Mouse (Mus musculus): ENCODE results near the gene Serinc5. TPM values are rescaled to one million over a fixed set of nuclear protein-coding genes. Genes with fewer than 3 reads are reported as not detected.

Gene Serinc5
- polyA plus RNA-seq, 1 experiment from 2014 or later: 14.7 TPM

DNA sequence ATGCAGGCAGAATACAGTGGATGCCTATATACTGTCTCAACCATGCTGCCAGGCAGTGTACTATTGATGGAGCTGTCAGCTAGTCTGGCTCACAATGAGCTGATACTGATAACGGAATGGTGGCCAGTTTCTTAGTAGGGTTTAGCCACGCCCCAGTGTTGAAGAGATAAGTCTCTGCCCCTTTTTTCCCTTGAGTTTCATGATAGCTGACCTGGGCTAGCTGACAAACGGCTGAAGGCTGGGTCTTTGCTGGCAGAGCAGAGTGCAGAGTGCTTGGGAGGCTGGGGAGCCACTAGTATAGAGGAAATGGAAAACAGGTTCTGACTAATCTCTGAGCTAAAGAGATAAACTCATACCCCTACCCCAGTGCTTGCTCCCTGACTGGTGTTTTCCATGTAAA lies 18.6 kb downstream of the Serinc5 start:
- H3K4me3 ChIP-seq: no peak overlapping the region
- no peaks in the 10 kb centered on the region for H3K27me3 ChIP-seq (ENCODE audit: insufficient read depth, poor library complexity, severe bottlenecking)
- WGBS: 13% methylated on average over 3 of the region's 3 CpGs
- H3K4me1 ChIP-seq: peaks cover 35% of the 10 kb centered on the region
- H3K9me3 ChIP-seq: no peaks in the 10 kb centered on the region; the same call in 1 of the 2 replicates
- peaks cover 31% of the 10 kb centered on the region for H3K36me3 ChIP-seq
- peak overlapping the region; percentile 29; the same call in 1 of the 2 replicates for H3K27ac ChIP-seq
- peak; percentile 90 for DNase-seq (ENCODE audit: low spot score)

DNA sequence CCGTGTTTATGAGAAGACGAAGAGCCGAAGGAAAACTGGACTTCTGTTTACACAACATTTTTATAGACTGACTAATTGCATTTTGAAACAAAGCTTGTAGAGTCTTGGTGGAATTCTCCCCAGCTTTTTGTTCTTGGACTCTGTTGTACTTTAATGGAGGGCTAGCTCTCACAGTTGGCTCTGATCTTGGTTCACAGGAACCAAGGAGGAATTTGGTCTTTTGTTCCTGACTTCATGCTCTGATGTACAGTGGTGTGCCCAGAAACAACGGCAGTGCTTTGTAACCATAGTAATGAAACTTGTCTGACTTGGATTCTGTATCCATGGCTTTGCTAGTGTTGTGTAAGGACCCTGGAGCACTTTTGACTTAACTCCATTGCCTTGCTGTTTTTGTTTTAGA lies 20.6 kb downstream of the Serinc5 start:
- Histone ChIP-seq H3K27ac (no peak overlapping the region), H3K9me3 (no peaks in the 10 kb centered on the region; the same call in 1 of the 2 replicates), H3K36me3 (peaks cover 20% of the 10 kb centered on the region), H3K27me3 (ENCODE audit: insufficient read depth, poor library complexity, severe bottlenecking) (no peaks in the 10 kb centered on the region), H3K4me1 (peaks cover 49% of the 10 kb centered on the region), H3K4me3 (no peak overlapping the region)
- DNase-seq (ENCODE audit: low spot score): no peak
- WGBS: 85% methylated on average over 4 of the region's 4 CpGs

DNA sequence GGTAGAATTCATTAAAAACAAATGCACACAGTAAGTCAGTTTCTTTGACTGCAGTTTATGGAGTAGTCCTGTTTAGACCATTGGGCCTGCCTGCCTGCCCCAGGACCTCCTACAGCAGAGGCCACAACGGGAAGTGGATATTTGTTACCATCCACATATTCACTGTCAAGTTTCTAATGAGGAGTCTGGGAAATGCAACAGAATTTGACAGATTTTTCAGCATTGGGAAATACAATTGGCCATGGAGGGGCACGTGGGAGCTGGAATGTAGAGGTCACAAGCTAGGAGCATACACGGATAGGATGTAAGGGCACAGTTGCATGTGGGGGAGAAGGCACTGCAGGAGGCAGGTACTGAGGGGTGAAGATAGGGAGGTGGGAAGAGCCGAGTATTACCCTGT lies 21.7 kb downstream of the Serinc5 start:
- Histone ChIP-seq H3K4me1 (peaks cover 59% of the 10 kb centered on the region), H3K27ac (0 out of 2 replicates have a peak overlapping the region, but pooled peaks have one; percentile 24), H3K27me3 (ENCODE audit: insufficient read depth, poor library complexity, severe bottlenecking) (no peaks in the 10 kb centered on the region), H3K9me3 (no peaks in the 10 kb centered on the region; the same call in 1 of the 2 replicates), H3K4me3 (no peak overlapping the region), H3K36me3 (0 out of 2 replicates have a peak, but pooled peaks cover 13% of the 10 kb centered on the region)
- 51% methylated on average over 4 of the region's 4 CpGs for WGBS
- DNase-seq (ENCODE audit: low spot score): no peak

DNA sequence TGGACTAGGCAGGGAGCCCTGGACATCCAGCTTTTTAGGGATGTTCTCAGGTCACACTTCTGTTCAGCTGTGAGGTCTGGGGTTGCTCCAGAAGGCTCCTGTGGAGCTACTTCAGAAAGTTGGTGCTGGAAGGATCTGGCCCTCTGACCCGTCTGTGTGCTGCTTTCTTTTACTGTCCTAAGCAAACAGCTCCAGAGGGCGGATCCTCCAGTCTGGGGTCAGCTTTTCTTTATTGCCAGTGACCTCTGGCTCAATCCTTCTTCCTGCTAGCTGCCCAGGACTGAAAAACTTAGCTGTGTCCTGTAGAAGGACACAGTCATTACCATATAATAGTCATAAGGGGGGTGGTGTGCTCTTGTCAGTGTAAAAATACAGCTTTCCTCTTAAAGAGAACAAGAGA lies 24.1 kb downstream of the Serinc5 start:
- Histone ChIP-seq H3K27me3 (ENCODE audit: insufficient read depth, poor library complexity, severe bottlenecking) (no peaks in the 10 kb centered on the region), H3K36me3 (0 out of 2 replicates have a peak, but pooled peaks cover 3% of the 10 kb centered on the region), H3K9me3 (no peaks in the 10 kb centered on the region; the same call in 1 of the 2 replicates), H3K4me3 (no peak overlapping the region), H3K4me1 (peaks cover 53% of the 10 kb centered on the region), H3K27ac (no peak overlapping the region)
- WGBS: 48% methylated on average over 2 of the region's 2 CpGs
- no peak for DNase-seq (ENCODE audit: low spot score)

DNA sequence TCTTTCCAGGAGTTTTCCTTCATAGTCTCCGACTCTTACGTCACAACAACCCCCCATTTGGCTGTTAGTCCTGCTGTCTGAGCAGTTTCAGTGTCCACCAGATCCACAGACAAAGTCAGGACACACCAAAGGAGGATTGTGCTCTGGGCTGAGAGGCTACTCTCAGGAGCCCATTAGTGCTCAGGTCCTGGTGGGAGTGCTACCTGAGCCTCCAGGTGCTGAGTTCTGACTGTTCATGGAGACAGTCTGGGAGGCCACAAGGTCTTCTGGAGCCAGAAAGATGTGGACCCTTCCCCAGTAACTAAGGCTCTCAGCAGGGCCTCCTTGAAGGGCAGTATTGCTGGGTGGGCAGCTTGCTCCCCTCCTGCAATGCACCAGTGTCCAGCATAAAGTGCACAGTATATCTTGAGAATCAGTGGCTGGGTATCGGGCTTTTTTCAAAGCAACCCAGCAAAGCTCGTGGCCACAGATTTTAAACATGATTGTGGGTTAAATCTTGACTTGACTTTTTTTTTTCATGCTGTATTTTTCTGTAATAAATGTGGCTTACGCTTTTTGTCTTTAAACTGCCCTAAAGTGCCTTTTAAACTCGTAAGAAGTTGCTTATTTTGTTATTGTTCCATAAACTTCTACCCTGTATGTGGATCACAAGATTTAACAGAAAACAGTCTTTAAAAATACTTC lies 25.5 kb downstream of the Serinc5 start:
- Histone ChIP-seq H3K27ac (peak overlapping the region; percentile 59), H3K4me1 (peaks cover 49% of the 10 kb centered on the region), H3K4me3 (no peak overlapping the region), H3K9me3 (no peaks in the 10 kb centered on the region), H3K36me3 (no peaks in the 10 kb centered on the region), H3K27me3 (ENCODE audit: insufficient read depth, poor library complexity, severe bottlenecking) (no peaks in the 10 kb centered on the region)
- DNase-seq (ENCODE audit: low spot score): no peak
- 72% methylated on average over 6 of the region's 6 CpGs for WGBS

DNA sequence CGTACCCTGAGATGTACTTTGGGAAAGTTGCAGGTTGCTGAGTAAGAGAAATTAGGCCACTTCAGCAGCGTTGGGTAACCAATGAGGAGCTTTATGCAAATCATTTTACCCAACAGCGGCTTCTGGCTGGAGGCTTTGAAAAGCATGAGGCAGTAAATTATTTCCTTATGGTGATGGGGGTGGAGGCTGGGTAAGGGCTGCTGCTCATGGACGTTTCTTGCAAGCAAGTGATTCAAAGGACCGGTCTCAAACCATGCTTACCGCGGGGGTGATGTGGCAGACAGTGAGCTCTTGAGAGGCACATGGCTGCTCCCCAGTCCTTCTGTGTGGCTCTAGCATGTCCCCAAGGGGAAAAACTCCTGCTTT lies 26.0 kb downstream of the Serinc5 start:
- WGBS: 6% methylated on average over 7 of the region's 7 CpGs
- H3K4me1 ChIP-seq: peaks cover 49% of the 10 kb centered on the region
- H3K4me3 ChIP-seq: 0 out of 2 replicates have a peak overlapping the region, but pooled peaks have one; percentile 5
- H3K9me3 ChIP-seq: no peaks in the 10 kb centered on the region
- no peaks in the 10 kb centered on the region for H3K27me3 ChIP-seq (ENCODE audit: insufficient read depth, poor library complexity, severe bottlenecking)
- peak; percentile 85 for DNase-seq (ENCODE audit: low spot score)
- no peaks in the 10 kb centered on the region for H3K36me3 ChIP-seq
- H3K27ac ChIP-seq: peak overlapping the region; percentile 85

DNA sequence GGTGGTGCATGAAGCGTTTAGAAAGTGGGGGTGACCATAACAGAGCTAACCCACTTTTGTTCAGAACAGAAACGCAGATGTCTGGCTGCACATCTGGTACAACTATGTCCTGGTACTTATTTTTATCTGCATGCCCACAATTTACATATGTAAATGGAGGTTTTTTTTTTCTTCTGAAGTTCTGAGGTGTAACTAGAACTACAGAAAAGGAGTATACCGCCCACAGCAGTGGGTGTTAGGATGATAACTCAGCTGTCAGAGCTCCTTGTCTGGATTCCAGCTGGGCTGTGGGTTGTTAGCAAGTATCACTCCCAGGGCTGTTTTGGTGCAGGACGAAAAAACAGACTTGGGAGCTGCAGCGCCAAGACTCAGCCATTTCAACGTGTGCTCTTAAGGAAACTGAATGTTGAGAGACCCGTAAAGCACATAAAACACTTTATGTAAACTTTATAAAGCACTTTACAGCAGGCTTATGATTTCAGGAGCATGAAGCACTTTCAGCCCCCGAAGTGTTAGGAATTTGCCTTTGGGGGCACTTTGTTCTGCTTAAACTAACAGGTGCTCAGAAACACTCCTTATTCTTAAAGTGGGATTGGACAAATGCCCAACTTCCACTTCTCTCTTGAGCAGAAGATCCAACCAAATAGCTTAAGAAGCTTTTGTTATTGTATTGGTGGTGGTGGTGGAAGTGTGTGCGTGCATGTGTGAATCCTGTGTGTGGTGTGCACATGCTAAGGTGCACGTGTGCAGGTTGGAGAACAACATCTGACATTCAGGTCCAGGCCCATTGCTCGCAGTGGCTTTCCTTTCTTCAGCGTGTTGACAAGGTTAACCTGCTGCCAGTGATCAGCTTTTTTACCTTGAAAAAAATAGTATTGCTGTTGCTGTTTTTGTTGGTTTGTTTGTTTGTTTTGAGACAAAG lies 28.5 kb downstream of the Serinc5 start:
- H3K4me3 ChIP-seq: no peak overlapping the region
- H3K4me1 ChIP-seq: peaks cover 38% of the 10 kb centered on the region
- no peaks in the 10 kb centered on the region for H3K27me3 ChIP-seq (ENCODE audit: insufficient read depth, poor library complexity, severe bottlenecking)
- WGBS: 68% methylated on average over 12 of the region's 12 CpGs
- DNase-seq (ENCODE audit: low spot score): no peak
- no peaks in the 10 kb centered on the region for H3K9me3 ChIP-seq
- no peaks in the 10 kb centered on the region for H3K36me3 ChIP-seq
- no peak overlapping the region for H3K27ac ChIP-seq

DNA sequence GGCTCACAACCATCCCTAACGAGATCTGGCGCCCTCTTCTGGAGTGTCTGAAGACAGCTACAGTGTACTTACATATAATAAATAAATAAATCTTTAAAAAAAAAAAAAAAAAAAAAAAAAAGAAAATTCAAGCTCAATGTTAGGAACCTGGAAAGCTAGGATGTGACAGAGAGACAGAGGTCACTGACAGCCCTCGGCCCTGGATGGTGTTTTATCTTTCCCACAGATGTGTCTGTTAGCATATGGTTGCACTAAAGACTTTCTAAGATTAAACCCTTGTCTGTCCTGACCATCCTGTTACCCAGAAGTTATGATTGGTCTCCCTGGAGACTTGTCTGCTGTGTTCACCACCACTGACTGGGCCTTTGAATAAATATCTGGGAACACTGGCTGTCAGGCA lies 33.3 kb downstream of the Serinc5 start:
- H3K27me3 ChIP-seq (ENCODE audit: insufficient read depth, poor library complexity, severe bottlenecking): no peaks in the 10 kb centered on the region
- H3K4me3 ChIP-seq: no peak overlapping the region
- no peaks in the 10 kb centered on the region for H3K9me3 ChIP-seq
- no peak for DNase-seq (ENCODE audit: low spot score)
- WGBS: 75% methylated on average over 3 of the region's 3 CpGs
- H3K27ac ChIP-seq: no peak overlapping the region
- H3K36me3 ChIP-seq: no peaks in the 10 kb centered on the region
- peaks cover 21% of the 10 kb centered on the region for H3K4me1 ChIP-seq

DNA sequence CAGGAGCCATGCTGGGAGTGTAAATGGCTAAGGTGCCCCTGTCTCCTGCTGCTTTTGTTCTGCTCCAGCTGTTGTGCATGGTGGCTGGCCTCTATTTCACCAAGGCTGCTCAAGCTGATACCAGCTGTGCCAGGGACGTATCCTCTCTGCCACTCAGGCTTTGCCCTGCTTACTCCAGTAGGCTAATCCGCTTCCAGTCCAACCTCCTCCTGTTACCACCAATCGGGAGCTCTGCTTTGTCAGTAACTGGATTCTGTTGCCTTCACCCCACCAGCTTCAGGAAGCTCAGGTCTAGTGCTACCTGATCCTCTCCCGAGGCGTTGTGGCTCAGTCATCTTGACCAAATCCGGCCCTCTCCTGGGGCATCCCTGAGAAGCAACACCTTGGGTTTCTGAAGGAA lies 33.9 kb downstream of the Serinc5 start:
- Histone ChIP-seq H3K36me3 (no peaks in the 10 kb centered on the region), H3K4me1 (peaks cover 17% of the 10 kb centered on the region), H3K4me3 (no peak overlapping the region), H3K9me3 (no peaks in the 10 kb centered on the region), H3K27ac (no peak overlapping the region), H3K27me3 (ENCODE audit: insufficient read depth, poor library complexity, severe bottlenecking) (no peaks in the 10 kb centered on the region)
- 58% methylated on average over 6 of the region's 6 CpGs for WGBS
- DNase-seq (ENCODE audit: low spot score): no peak

DNA sequence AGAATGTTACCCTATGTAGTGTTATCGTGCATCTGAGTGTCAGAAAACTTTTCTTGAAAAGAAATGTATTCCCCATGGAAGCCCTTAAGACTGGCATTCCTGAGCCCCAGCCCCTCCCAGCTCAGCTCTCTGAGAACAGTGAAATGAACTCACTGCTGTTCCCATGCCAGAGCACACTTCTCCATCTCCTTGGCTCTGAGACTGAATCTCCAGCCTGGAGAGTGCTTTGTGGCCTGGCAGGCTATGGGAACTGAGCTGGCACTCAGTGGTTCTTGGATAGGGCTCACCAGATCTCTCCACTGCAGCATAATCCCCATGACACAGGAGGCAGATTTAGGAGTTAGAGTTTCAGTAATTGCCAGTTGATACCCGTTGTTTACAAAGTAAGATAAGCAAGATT lies 36.8 kb downstream of the Serinc5 start:
- H3K4me1 ChIP-seq: peaks cover 34% of the 10 kb centered on the region
- WGBS: 61% methylated on average over 2 of the region's 2 CpGs

DNA sequence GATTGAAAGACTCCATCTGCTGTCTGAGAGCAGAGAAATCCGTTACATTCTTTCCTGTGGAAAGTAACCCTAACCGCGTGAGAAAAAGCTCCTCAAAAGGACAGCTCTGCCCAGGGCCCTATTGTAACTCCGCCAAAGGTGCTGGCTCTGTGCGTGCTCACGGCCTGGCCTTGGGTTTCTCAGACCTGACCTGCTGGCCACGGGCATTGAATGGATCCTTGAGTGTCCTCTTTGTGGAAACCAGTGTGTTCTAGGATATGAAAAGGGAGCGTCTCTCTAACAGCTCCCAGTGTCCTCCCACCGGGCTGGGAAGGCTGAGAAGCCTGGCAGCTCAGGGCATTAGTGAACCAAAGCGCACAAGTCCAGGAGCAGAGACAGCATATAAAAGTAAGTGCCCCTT lies 38.2 kb downstream of the Serinc5 start:
- H3K4me3 ChIP-seq: no peak overlapping the region
- no peak for DNase-seq (ENCODE audit: low spot score)
- 79% methylated on average over 10 of the region's 10 CpGs for WGBS
- peaks cover 41% of the 10 kb centered on the region for H3K4me1 ChIP-seq
- no peak overlapping the region for H3K27ac ChIP-seq
- no peaks in the 10 kb centered on the region for H3K36me3 ChIP-seq
- H3K27me3 ChIP-seq (ENCODE audit: insufficient read depth, poor library complexity, severe bottlenecking): no peaks in the 10 kb centered on the region
- no peaks in the 10 kb centered on the region for H3K9me3 ChIP-seq

More for the DNA sequence above, 36.8 kb downstream of the Serinc5 start:
- no peaks in the 10 kb centered on the region for H3K9me3 ChIP-seq
- no peaks in the 10 kb centered on the region for H3K36me3 ChIP-seq
- H3K27ac ChIP-seq: no peak overlapping the region
- no peak overlapping the region for H3K4me3 ChIP-seq
- no peak for DNase-seq (ENCODE audit: low spot score)
- no peaks in the 10 kb centered on the region for H3K27me3 ChIP-seq (ENCODE audit: insufficient read depth, poor library complexity, severe bottlenecking)

DNA sequence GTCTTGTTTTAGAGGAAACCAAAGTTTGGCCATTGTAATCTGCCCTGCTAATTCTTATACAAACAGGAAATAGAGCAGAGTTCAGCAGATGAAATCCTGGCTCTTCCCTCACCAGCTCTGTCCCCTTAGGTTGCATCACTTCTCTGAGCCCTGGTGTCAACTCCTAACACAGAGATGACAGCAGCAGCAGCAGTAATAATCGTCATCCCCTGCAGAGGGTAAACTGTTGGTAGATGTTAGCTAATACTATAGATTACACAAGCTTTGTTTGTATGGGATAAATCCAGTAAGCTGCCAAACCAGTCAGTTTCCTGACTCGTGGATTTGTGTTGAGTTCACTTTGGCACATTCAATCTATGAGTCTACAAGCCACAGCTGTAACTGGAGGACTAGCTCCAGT lies 40.1 kb downstream of the Serinc5 start:
- DNase-seq (ENCODE audit: low spot score): no peak
- WGBS: 64% methylated on average over 2 of the region's 2 CpGs
- no peak overlapping the region for H3K4me3 ChIP-seq
- H3K9me3 ChIP-seq: no peaks in the 10 kb centered on the region
- peaks cover 45% of the 10 kb centered on the region for H3K4me1 ChIP-seq
- no peaks in the 10 kb centered on the region for H3K27me3 ChIP-seq (ENCODE audit: insufficient read depth, poor library complexity, severe bottlenecking)
- H3K27ac ChIP-seq: no peak overlapping the region
- no peaks in the 10 kb centered on the region for H3K36me3 ChIP-seq

DNA sequence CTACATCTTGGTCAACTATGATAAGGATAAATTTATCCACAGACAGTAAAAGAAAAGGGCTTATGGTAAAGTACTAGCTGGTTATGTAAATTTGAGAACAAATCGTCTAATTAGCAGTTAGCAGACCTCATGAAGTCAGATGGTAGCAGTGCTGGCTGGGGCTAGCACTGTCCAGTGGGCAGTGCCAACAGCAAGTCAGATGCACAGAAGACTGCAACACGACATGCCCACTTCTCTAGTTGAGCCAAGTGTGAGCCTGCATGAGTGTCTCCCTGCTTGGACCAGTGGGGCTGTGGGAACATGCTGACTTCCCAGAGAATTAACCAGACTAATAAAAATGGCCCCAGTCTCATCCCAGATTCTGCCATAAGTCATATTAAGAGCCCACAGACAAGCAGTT lies 41.6 kb downstream of the Serinc5 start:
- Histone ChIP-seq H3K36me3 (no peaks in the 10 kb centered on the region), H3K27me3 (ENCODE audit: insufficient read depth, poor library complexity, severe bottlenecking) (no peaks in the 10 kb centered on the region), H3K9me3 (no peaks in the 10 kb centered on the region), H3K4me1 (peaks cover 54% of the 10 kb centered on the region), H3K27ac (peak overlapping the region; percentile 77), H3K4me3 (no peak overlapping the region)
- WGBS: 72% methylated on average over 2 of the region's 2 CpGs
- no peak for DNase-seq (ENCODE audit: low spot score)

All from heart, embryonic 10.5 days (tissue).